Mouse (Mus musculus) lung, adult 2 months (tissue): ENCODE measurements around the gene Tmem136.

Experiments
- CTCF ChIP-seq: fragments of 200-500 bp; IDR thresholded peaks from 2 replicates; pipeline ENCODE4 v1.5.1; 2011; ENCODE audit warnings: mild to moderate bottlenecking, low read length, control low read depth; ENCODE audit not compliant: insufficient read depth
- POLR2A ChIP-seq: fragments of 200-500 bp; IDR thresholded peaks from 2 replicates; pipeline ENCODE4 v1.6.1; 2011; ENCODE audit warnings: low read depth, mild to moderate bottlenecking, control low read depth, low read length, borderline replicate concordance; ENCODE audit errors: extremely low read depth

GRCm38 (mm10) chr9:43078711-43079110, 37.7 kb downstream of the Tmem136 start:
- no peak for TF ChIP-seq POLR2A
- TF ChIP-seq CTCF = no peak
